Comparison of ENCODE assay signal across 19 mouse cellular contexts in the genomic region with DNA sequence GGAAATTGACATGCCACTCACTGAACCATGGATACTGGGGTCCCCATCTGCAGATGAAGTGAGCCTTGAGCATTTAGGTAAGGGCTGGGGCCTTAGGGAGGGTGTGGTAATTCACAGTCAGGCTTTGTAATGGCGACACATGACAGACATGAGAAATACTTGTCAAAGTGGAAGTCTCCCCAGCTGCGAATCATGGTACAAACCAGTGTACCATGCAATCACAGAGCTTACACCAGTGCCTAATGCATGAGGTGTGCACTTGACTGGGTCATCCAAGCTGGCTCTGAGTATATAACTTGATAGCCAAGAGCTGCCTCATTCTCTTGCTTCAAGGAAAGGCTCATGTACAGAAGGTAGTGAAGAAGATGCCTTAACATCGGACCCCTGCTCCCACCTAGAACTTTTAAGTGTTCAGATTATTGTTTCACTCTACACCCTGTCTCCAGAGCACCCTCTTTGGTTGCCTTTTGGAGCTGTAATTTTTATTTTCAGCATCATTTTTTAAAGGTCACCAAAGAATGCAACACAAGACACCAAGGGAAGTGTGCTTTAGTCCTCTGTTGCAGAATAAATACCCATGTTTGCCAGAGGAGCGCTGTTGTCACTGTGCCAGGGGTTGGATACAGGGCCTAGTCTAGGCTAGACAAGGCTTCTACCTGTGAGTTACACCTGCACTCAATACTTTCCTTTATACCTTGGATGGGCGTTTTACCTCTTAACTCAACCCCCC. TPM values are rescaled to one million over a fixed set of nuclear protein-coding genes. Genes with fewer than 3 reads are reported as not detected.
A peak's percentile ranks its signal among the peaks of the same experiment; 100 is the strongest.
DNase-seq lines count a peak whose midpoint lies in the region; ATAC-seq lines count a peak whose summit lies in the region.
"Had no signal": no experiment of that assay in that cellular context is flagged by ENCODE, and none has a peak within 500 bp of the region (broad histone marks: within the 10 kb centered on the region; RNA-seq: fewer than 3 reads in every experiment).

No protein-coding gene starts in this region.

- no peak overlapping the region for H3K4me3 ChIP-seq in heart, embryonic 14.5 days (ENCODE audit: control insufficient read depth in 1 of 2, insufficient read depth in 1 of 2, low read depth in 1 of 2, low read length in 2 of 2)
- H3K4me3 ChIP-seq in midbrain, embryonic 11.5 days (ENCODE audit: low read depth, low read length) = no peak overlapping the region
- no peak overlapping the region for H3K4me3 ChIP-seq in midbrain, embryonic 15.5 days
- H3K4me3 ChIP-seq: forebrain, embryonic 10.5 days; liver, embryonic 15.5 days; midbrain, embryonic 10.5 days; neural tube, embryonic 13.5 days had no signal

- WGBS in heart, embryonic 14.5 days = 86% methylated on average over 5 of the region's 5 CpGs
- WGBS in midbrain, embryonic 11.5 days = 83% methylated on average over 5 of the region's 5 CpGs
- 86% methylated on average over 5 of the region's 5 CpGs for WGBS in midbrain, embryonic 15.5 days

- no peak overlapping the region for H3K4me2 ChIP-seq in heart, embryonic 14.5 days (ENCODE audit: low read length)
- H3K4me2 ChIP-seq in midbrain, embryonic 11.5 days = no peak overlapping the region
- H3K4me2 ChIP-seq in midbrain, embryonic 15.5 days = no peak overlapping the region
- H3K4me2 ChIP-seq: liver, embryonic 15.5 days; neural tube, embryonic 13.5 days had no signal

- no peaks in the 10 kb centered on the region for H3K9me3 ChIP-seq in heart, embryonic 14.5 days (ENCODE audit: control insufficient read depth, low read length)
- no peaks in the 10 kb centered on the region for H3K9me3 ChIP-seq in midbrain, embryonic 11.5 days (ENCODE audit: control insufficient read depth, low read length)
- H3K9me3 ChIP-seq in midbrain, embryonic 15.5 days = no peaks in the 10 kb centered on the region
- H3K9me3 ChIP-seq: forebrain, embryonic 10.5 days; liver, embryonic 15.5 days; midbrain, embryonic 10.5 days; neural tube, embryonic 13.5 days had no signal

- H3K4me1 ChIP-seq in heart, embryonic 14.5 days (ENCODE audit: control insufficient read depth in 2 of 2, insufficient read depth in 2 of 2, low read length in 2 of 2) = peaks cover 15 to 44% of the 10 kb centered on the region in 2 experiments
- no peaks in the 10 kb centered on the region for H3K4me1 ChIP-seq in midbrain, embryonic 11.5 days (ENCODE audit: control insufficient read depth, insufficient read depth, low read length)
- no peaks in the 10 kb centered on the region for H3K4me1 ChIP-seq in midbrain, embryonic 15.5 days
- H3K4me1 ChIP-seq: neural tube, embryonic 13.5 days had no signal

- no peak for ATAC-seq in heart, embryonic 14.5 days (ENCODE audit: insufficient number of reproducible peaks, insufficient read depth, low FRiP score, low read depth)
- ATAC-seq in midbrain, embryonic 11.5 days (ENCODE audit: low FRiP score) = no peak
- ATAC-seq in midbrain, embryonic 15.5 days (replicated peaks) = no peak
- ATAC-seq: forebrain, postnatal 0 days; Patski had no signal

- H3K36me3 ChIP-seq in heart, embryonic 14.5 days (ENCODE audit: control insufficient read depth, insufficient read depth, low read length) = no peaks in the 10 kb centered on the region
- H3K36me3 ChIP-seq in midbrain, embryonic 11.5 days (ENCODE audit: control insufficient read depth, insufficient read depth, low read length) = no peaks in the 10 kb centered on the region
- no peaks in the 10 kb centered on the region for H3K36me3 ChIP-seq in midbrain, embryonic 15.5 days (replicated peaks)
- H3K36me3 ChIP-seq: forebrain, embryonic 10.5 days; liver, embryonic 15.5 days; midbrain, embryonic 10.5 days; neural tube, embryonic 13.5 days had no signal

- peak overlapping the region; percentile 62 to 93 for H3K27ac ChIP-seq in heart, embryonic 14.5 days (replicated peaks in 1 of 2; ENCODE audit: control insufficient read depth in 1 of 2, insufficient read depth in 1 of 2, low read depth in 2 of 2, low read length in 2 of 2)
- no peak overlapping the region for H3K27ac ChIP-seq in midbrain, embryonic 11.5 days (ENCODE audit: low read depth, low read length)
- H3K27ac ChIP-seq in midbrain, embryonic 15.5 days = no peak overlapping the region
- H3K27ac ChIP-seq: forebrain, embryonic 10.5 days; liver, embryonic 15.5 days; midbrain, embryonic 10.5 days; neural tube, embryonic 13.5 days had no signal

- DNase-seq in heart, postnatal 4 days = no peak
- peak; percentile 16 for DNase-seq in kidney, postnatal 10 days
- DNase-seq in kidney, adult 8-10 months = no peak
- peak; percentile 60 for DNase-seq in midbrain, embryonic 11.5 days (ENCODE audit: low spot score, missing footprints)
- DNase-seq in testis, postnatal 10 days (ENCODE audit: low spot score) = no peak
- DNase-seq: adrenal gland, adult 8-10 months; forebrain, postnatal 0 days; kidney, adult 2 months; kidney, postnatal 4 days; lung, postnatal 36 days; thymus, adult 18-20 months; thymus, postnatal 4 days had no signal

- no peaks in the 10 kb centered on the region for H3K27me3 ChIP-seq in heart, embryonic 14.5 days (ENCODE audit: control insufficient read depth, insufficient read depth, low read length)
- H3K27me3 ChIP-seq in midbrain, embryonic 11.5 days (ENCODE audit: control insufficient read depth, insufficient read depth, low read length) = no peaks in the 10 kb centered on the region
- H3K27me3 ChIP-seq in midbrain, embryonic 15.5 days (replicated peaks) = no peaks in the 10 kb centered on the region
- H3K27me3 ChIP-seq: liver, embryonic 15.5 days; neural tube, embryonic 13.5 days; Patski had no signal

- no peak overlapping the region for H3K9ac ChIP-seq in heart, embryonic 14.5 days (ENCODE audit: low read length)
- no peak overlapping the region for H3K9ac ChIP-seq in midbrain, embryonic 11.5 days (ENCODE audit: low read length)
- no peak overlapping the region for H3K9ac ChIP-seq in midbrain, embryonic 15.5 days
- H3K9ac ChIP-seq: forebrain, postnatal 0 days; liver, embryonic 15.5 days; neural tube, embryonic 13.5 days had no signal

RNA-seq across cellular contexts. Expression of a gene that starts 43.6 kb away (rescaled TPM):
- 12.7 and 14.4 TPM in 2 replicates for polyA plus RNA-seq in heart, embryonic 14.5 days (2014; fragmentation: Nextera tagmentation; extraction: Ambion mirVana)
- 10 to 100 TPM; 21.2 to 22.7 TPM for total RNA-seq in heart, postnatal 4 days (2021)
- polyA plus RNA-seq in midbrain, embryonic 11.5 days (2014; fragmentation: Nextera tagmentation; extraction: Ambion mirVana) = 3.3 and 3.8 TPM in 2 replicates
- polyA plus RNA-seq in midbrain, embryonic 15.5 days (2015; fragmentation: Nextera tagmentation; extraction: Ambion mirVana) = 9.7 and 10.0 TPM in 2 replicates

Comparison
In these comparisons a context has a peak if more than half of its experiments do, and no peak if none do; other contexts are left out.
1. DNase-seq: peak in kidney, postnatal 10 days (single experiment) and midbrain, embryonic 11.5 days (single experiment); none in heart, postnatal 4 days (single experiment), kidney, adult 8-10 months (0 of 2) and testis, postnatal 10 days (single experiment).
2. H3K27ac ChIP-seq: peak in heart, embryonic 14.5 days (2 of 2); none in midbrain, embryonic 11.5 days (single experiment) and midbrain, embryonic 15.5 days (single experiment).